Mouse (Mus musculus) ES-Bruce4 (cell line): ENCODE data around the gene Msl1.

Experiments used
- CTCF ChIP-seq: IDR thresholded peaks from one replicate; pipeline ENCODE4 v1.8.1; 2011; ENCODE audit warnings: low read depth, low read length
- POLR2A ChIP-seq: IDR thresholded peaks from one replicate; pipeline ENCODE4 v1.8.1; 2011; ENCODE audit warnings: low read length; ENCODE audit not compliant: insufficient read depth

- TF ChIP-seq POLR2A (no peak), CTCF (no peak)
Observed at GRCm38 (mm10) chr11:98838512-98838911, 43.2 kb downstream of the Msl1 start.
